Mouse (Mus musculus) layer of hippocampus, adult 11-12 months (tissue): ENCODE results near the gene Irs1.
A peak's percentile ranks its signal among the peaks of the same experiment; 100 is the strongest.

Experiments used
- DNase-seq: peaks from one replicate; pipeline ENCODE4 v3.0.0; 2022; ENCODE audit warnings: low spot score

Gene Irs1

GRCm38 (mm10) chr1:82247221-82247951, 43.8 kb downstream of the Irs1 start:
- no peak for DNase-seq

- DNase-seq = no peak
Measured at GRCm38 (mm10) chr1:82245002-82245401, 46.2 kb downstream of the Irs1 start.

GRCm38 (mm10) chr1:82243260-82243825, 47.9 kb downstream of the Irs1 start:
- no peak for DNase-seq

GRCm38 (mm10) chr1:82239409-82240201, 51.6 kb downstream of the Irs1 start:
- no peak for DNase-seq

GRCm38 (mm10) chr1:82238245-82238644, 53.0 kb downstream of the Irs1 start:
- no peak for DNase-seq

GRCm38 (mm10) chr1:82235455-82236104, 55.6 kb downstream of the Irs1 start:
- DNase-seq = no peak

- no peak for DNase-seq
Measured at GRCm38 (mm10) chr1:82234616-82235015, 56.6 kb downstream of the Irs1 start.

- no peak for DNase-seq
Measured at GRCm38 (mm10) chr1:82232812-82233211, 58.4 kb downstream of the Irs1 start, which contains the start of gene Gm9747. TSS of gene Gm9747 (plus strand) at chr1:82233112.

GRCm38 (mm10) chr1:82228841-82229240, 62.4 kb downstream of the Irs1 start:
- no peak for DNase-seq

- no peak for DNase-seq
Measured at GRCm38 (mm10) chr1:82223042-82223795, 68.0 kb downstream of the Irs1 start.

GRCm38 (mm10) chr1:82221462-82221861, 69.8 kb downstream of the Irs1 start:
- DNase-seq = no peak

- DNase-seq = no peak
Measured at GRCm38 (mm10) chr1:82220673-82221396, 70.4 kb downstream of the Irs1 start.

- DNase-seq = no peak
Measured at GRCm38 (mm10) chr1:82207511-82207910, 83.7 kb downstream of the Irs1 start.

- DNase-seq = no peak
Measured at GRCm38 (mm10) chr1:82200636-82201035, 90.6 kb downstream of the Irs1 start.

- no peak for DNase-seq
Measured at GRCm38 (mm10) chr1:82199918-82200317, 91.3 kb downstream of the Irs1 start.

GRCm38 (mm10) chr1:82191579-82191978, 99.6 kb downstream of the Irs1 start:
- DNase-seq = no peak

- DNase-seq = peak; percentile 55
Measured at GRCm38 (mm10) chr1:82189516-82189915, 101.7 kb downstream of the Irs1 start.

- no peak for DNase-seq
Measured at GRCm38 (mm10) chr1:82188549-82189231, 102.5 kb downstream of the Irs1 start.

- no peak for DNase-seq
Measured at GRCm38 (mm10) chr1:82183913-82184442, 107.2 kb downstream of the Irs1 start.
